ENCODE assay signal across 16 mouse cellular contexts in genomic region chr19:41690064-41690463, GRCm38 (mm10). TPM values are rescaled to one million over a fixed set of nuclear protein-coding genes. Genes with fewer than 3 reads are reported as not detected.
DNase-seq lines count a peak whose midpoint lies in the region; ATAC-seq and TF ChIP-seq lines count a peak whose summit lies in the region.
"Had no signal": no experiment of that assay in that cellular context is flagged by ENCODE, and none has a peak within 500 bp of the region (broad histone marks: within the 10 kb centered on the region; RNA-seq: fewer than 3 reads in every experiment).

No protein-coding gene starts in this region.

- ATAC-seq in midbrain, embryonic 16.5 days, result no peak
- ATAC-seq in forebrain, embryonic 15.5 days (replicated peaks), result peak; percentile 31
- ATAC-seq in hindbrain, embryonic 14.5 days (ENCODE audit: low FRiP score), result peak; percentile 10; the same call in 1 of the 2 replicates
- ATAC-seq in neural tube, embryonic 14.5 days (ENCODE audit: low read depth), result peak; percentile 26; the same call in 1 of the 2 replicates
- no peak for ATAC-seq in stomach, postnatal 0 days (ENCODE audit: low FRiP score, low TSS enrichment)
- ATAC-seq: activated CD4-positive, CD25-positive, alpha-beta regulatory T cell, adult 4 months; CD4-positive, CD25-positive, alpha-beta regulatory T cell, adult 4 months had no signal

- H3K27me3 ChIP-seq in midbrain, embryonic 10.5 days (ENCODE audit: low read depth, poor library complexity, severe bottlenecking), result peaks cover 91% of the 10 kb centered on the region
- H3K27me3 ChIP-seq in midbrain, embryonic 16.5 days (ENCODE audit: control insufficient read depth, insufficient read depth, low read depth, low read length), result no peaks in the 10 kb centered on the region
- no peaks in the 10 kb centered on the region for H3K27me3 ChIP-seq in forebrain, embryonic 15.5 days
- H3K27me3 ChIP-seq in hindbrain, embryonic 14.5 days (ENCODE audit: control insufficient read depth, insufficient read depth, low read length), result no peaks in the 10 kb centered on the region
- no peaks in the 10 kb centered on the region for H3K27me3 ChIP-seq in neural tube, embryonic 14.5 days (ENCODE audit: control insufficient read depth, insufficient read depth, low read length)
- no peaks in the 10 kb centered on the region for H3K27me3 ChIP-seq in stomach, postnatal 0 days (ENCODE audit: control insufficient read depth, insufficient read depth, low read length)
- H3K27me3 ChIP-seq: kidney, embryonic 15.5 days had no signal

- no peaks in the 10 kb centered on the region for H3K9me3 ChIP-seq in midbrain, embryonic 10.5 days (replicated peaks)
- no peaks in the 10 kb centered on the region for H3K9me3 ChIP-seq in midbrain, embryonic 16.5 days (replicated peaks; ENCODE audit: control insufficient read depth, low read length, poor library complexity, severe bottlenecking)
- H3K9me3 ChIP-seq in forebrain, embryonic 15.5 days, result no peaks in the 10 kb centered on the region
- no peaks in the 10 kb centered on the region for H3K9me3 ChIP-seq in hindbrain, embryonic 14.5 days (ENCODE audit: control insufficient read depth, low read length)
- no peaks in the 10 kb centered on the region for H3K9me3 ChIP-seq in neural tube, embryonic 14.5 days (ENCODE audit: control insufficient read depth, low read length)
- no peaks in the 10 kb centered on the region for H3K9me3 ChIP-seq in stomach, postnatal 0 days (ENCODE audit: control insufficient read depth, low read length)
- H3K9me3 ChIP-seq: kidney, embryonic 15.5 days had no signal

- no peak for DNase-seq in midbrain, embryonic 10.5 days (ENCODE audit: low spot score)
- no peak for DNase-seq in hindbrain, embryonic 14.5 days (ENCODE audit: low spot score)
- no peak for DNase-seq in stomach, postnatal 0 days (ENCODE audit: low spot score)
- DNase-seq in adrenal gland, postnatal 36 days, result no peak
- DNase-seq: cerebellum, adult 2 months; lung, postnatal 36 days; spleen, adult 18-20 months had no signal

- H3K4me2 ChIP-seq in midbrain, embryonic 16.5 days (ENCODE audit: low read length), result no peak overlapping the region
- no peak overlapping the region for H3K4me2 ChIP-seq in forebrain, embryonic 15.5 days (replicated peaks)
- no peak overlapping the region for H3K4me2 ChIP-seq in hindbrain, embryonic 14.5 days (replicated peaks)
- H3K4me2 ChIP-seq in neural tube, embryonic 14.5 days (ENCODE audit: low read depth, low read length), result no peak overlapping the region
- no peak overlapping the region for H3K4me2 ChIP-seq in stomach, postnatal 0 days (replicated peaks; ENCODE audit: low read depth)
- H3K4me2 ChIP-seq: kidney, embryonic 15.5 days had no signal

- no peak for TF ChIP-seq EP300 in stomach, postnatal 0 days (optimal IDR thresholded peaks at IDR 0.05)

- no peak overlapping the region for H3K9ac ChIP-seq in midbrain, embryonic 16.5 days (ENCODE audit: low read depth, low read length)
- H3K9ac ChIP-seq in forebrain, embryonic 15.5 days (replicated peaks), result no peak overlapping the region
- no peak overlapping the region for H3K9ac ChIP-seq in hindbrain, embryonic 14.5 days
- H3K9ac ChIP-seq in neural tube, embryonic 14.5 days (replicated peaks; ENCODE audit: low read depth, low read length), result no peak overlapping the region
- no peak overlapping the region for H3K9ac ChIP-seq in stomach, postnatal 0 days (ENCODE audit: low read length)
- H3K9ac ChIP-seq: kidney, embryonic 15.5 days; liver, embryonic 14.5 days had no signal

- peak overlapping the region; percentile 60 for H3K27ac ChIP-seq in midbrain, embryonic 10.5 days (replicated peaks)
- no peak overlapping the region for H3K27ac ChIP-seq in midbrain, embryonic 16.5 days (ENCODE audit: low read length)
- peak overlapping the region; percentile 31 for H3K27ac ChIP-seq in forebrain, embryonic 15.5 days (replicated peaks)
- H3K27ac ChIP-seq in hindbrain, embryonic 14.5 days, result peak overlapping the region; percentile 49
- peak overlapping the region; percentile 73 for H3K27ac ChIP-seq in neural tube, embryonic 14.5 days (ENCODE audit: low read depth, low read length)
- H3K27ac ChIP-seq in stomach, postnatal 0 days (replicated peaks), result no peak overlapping the region
- H3K27ac ChIP-seq: kidney, embryonic 15.5 days; liver, embryonic 14.5 days had no signal

- H3K4me1 ChIP-seq in midbrain, embryonic 10.5 days, result peaks cover 72% of the 10 kb centered on the region
- peaks cover 46% of the 10 kb centered on the region for H3K4me1 ChIP-seq in midbrain, embryonic 16.5 days (ENCODE audit: control insufficient read depth, insufficient read depth, low read length)
- peaks cover 78% of the 10 kb centered on the region for H3K4me1 ChIP-seq in forebrain, embryonic 15.5 days
- H3K4me1 ChIP-seq in hindbrain, embryonic 14.5 days (replicated peaks; ENCODE audit: control insufficient read depth, insufficient read depth, low read length), result peaks cover 64% of the 10 kb centered on the region
- peaks cover 60% of the 10 kb centered on the region for H3K4me1 ChIP-seq in neural tube, embryonic 14.5 days (ENCODE audit: control insufficient read depth, insufficient read depth, low read length)
- no peaks in the 10 kb centered on the region for H3K4me1 ChIP-seq in stomach, postnatal 0 days (replicated peaks; ENCODE audit: control insufficient read depth, insufficient read depth)

- TF ChIP-seq CTCF in stomach, postnatal 0 days (IDR thresholded peaks at IDR 0.05; ENCODE audit: low read depth), result no peak

- 86% methylated on average over 10 of the region's 10 CpGs for WGBS in midbrain, embryonic 10.5 days
- 42% methylated on average over 10 of the region's 10 CpGs for WGBS in midbrain, embryonic 16.5 days
- 29% methylated on average over 10 of the region's 10 CpGs for WGBS in forebrain, embryonic 15.5 days
- WGBS in hindbrain, embryonic 14.5 days, result 27% methylated on average over 10 of the region's 10 CpGs
- 22% methylated on average over 10 of the region's 10 CpGs for WGBS in neural tube, embryonic 14.5 days
- WGBS in stomach, postnatal 0 days, result 79% methylated on average over 10 of the region's 10 CpGs

- no peaks in the 10 kb centered on the region for H3K36me3 ChIP-seq in midbrain, embryonic 10.5 days
- H3K36me3 ChIP-seq in midbrain, embryonic 16.5 days (ENCODE audit: control insufficient read depth, insufficient read depth, low read length), result no peaks in the 10 kb centered on the region
- H3K36me3 ChIP-seq in forebrain, embryonic 15.5 days, result no peaks in the 10 kb centered on the region
- H3K36me3 ChIP-seq in hindbrain, embryonic 14.5 days (replicated peaks; ENCODE audit: control insufficient read depth, insufficient read depth), result no peaks in the 10 kb centered on the region
- H3K36me3 ChIP-seq in neural tube, embryonic 14.5 days (ENCODE audit: control insufficient read depth, insufficient read depth, low read length), result no peaks in the 10 kb centered on the region
- no peaks in the 10 kb centered on the region for H3K36me3 ChIP-seq in stomach, postnatal 0 days (ENCODE audit: control insufficient read depth, insufficient read depth, low read length)
- H3K36me3 ChIP-seq: kidney, embryonic 15.5 days had no signal

- H3K4me3 ChIP-seq in midbrain, embryonic 10.5 days, result no peak overlapping the region
- H3K4me3 ChIP-seq in midbrain, embryonic 16.5 days (ENCODE audit: low read depth, low read length), result no peak overlapping the region
- no peak overlapping the region for H3K4me3 ChIP-seq in forebrain, embryonic 15.5 days
- H3K4me3 ChIP-seq in hindbrain, embryonic 14.5 days (replicated peaks; ENCODE audit: low read length), result no peak overlapping the region
- H3K4me3 ChIP-seq in neural tube, embryonic 14.5 days (ENCODE audit: low read depth, low read length), result no peak overlapping the region
- no peak overlapping the region for H3K4me3 ChIP-seq in stomach, postnatal 0 days (ENCODE audit: low read depth, low read length)
- H3K4me3 ChIP-seq: kidney, embryonic 15.5 days; myocyte had no signal

RNA-seq across cellular contexts. Expression of gene Slit1, which starts 53.4 kb away (rescaled TPM):
- 12.8 and 13.4 TPM in 2 replicates for polyA plus RNA-seq in midbrain, embryonic 10.5 days (2016; fragmentation: Nextera tagmentation; extraction: Ambion mirVana)
- polyA plus RNA-seq in midbrain, embryonic 16.5 days (2015; fragmentation: Nextera tagmentation; extraction: Ambion mirVana), result 18.2 and 21.4 TPM in 2 replicates
- 17.5 and 21.0 TPM in 2 replicates for polyA plus RNA-seq in forebrain, embryonic 15.5 days (2015; fragmentation: Nextera tagmentation; extraction: Ambion mirVana)
- 31.7 and 36.4 TPM in 2 replicates for polyA plus RNA-seq in hindbrain, embryonic 14.5 days (2014; fragmentation: Nextera tagmentation; extraction: Ambion mirVana)
- 38.5 and 53.5 TPM in 2 replicates for polyA plus RNA-seq in neural tube, embryonic 14.5 days (2014; fragmentation: Nextera tagmentation; extraction: Ambion mirVana)
- 0.25 and 0.28 TPM in 2 replicates for polyA plus RNA-seq in stomach, postnatal 0 days (2015; fragmentation: Nextera tagmentation; extraction: Ambion mirVana)
- total RNA-seq in adrenal gland, postnatal 36 days (2021), result 10 to 100 TPM in 1 of 2 experiments, 1 to 10 TPM in 1; 7.6 to 18.4 TPM
- polyA plus RNA-seq: CD4-positive, CD25-positive, alpha-beta regulatory T cell, adult 4 months; heart, embryonic 14.5 days had no signal

Comparison
In these comparisons a context has a peak if more than half of its experiments do, and no peak if none do; other contexts are left out.
1. H3K27ac ChIP-seq: peak in midbrain, embryonic 10.5 days (single experiment), forebrain, embryonic 15.5 days (single experiment), hindbrain, embryonic 14.5 days (single experiment) and neural tube, embryonic 14.5 days (single experiment); none in midbrain, embryonic 16.5 days (single experiment) and stomach, postnatal 0 days (single experiment).
2. ATAC-seq: peak in forebrain, embryonic 15.5 days (single experiment), hindbrain, embryonic 14.5 days (single experiment) and neural tube, embryonic 14.5 days (single experiment); none in midbrain, embryonic 16.5 days (single experiment) and stomach, postnatal 0 days (single experiment).
3. RNA of gene Slit1, which starts 53.4 kb away (polyA plus RNA-seq): 38.5 to 53.5 TPM in neural tube, embryonic 14.5 days, 31.7 to 36.4 TPM in hindbrain, embryonic 14.5 days, 17.5 to 21.0 TPM in forebrain, embryonic 15.5 days, 18.2 to 21.4 TPM in midbrain, embryonic 16.5 days and 12.8 to 13.4 TPM in midbrain, embryonic 10.5 days; 0.25 to 0.28 TPM in stomach, postnatal 0 days; every median in the first group is over 10 times any median in the second.